Mouse (Mus musculus) lung, postnatal 0 days (tissue): Measurements from ENCODE around the gene Adcy1. TPM values are rescaled to one million over a fixed set of nuclear protein-coding genes. Genes with fewer than 3 reads are reported as not detected.

Experiments used
- ATAC-seq: fragments of 200-750 bp; cut with Nextera tagmentation; 2 replicates; pipeline ENCODE4 v1.8.0; 2017; ENCODE audit warnings: moderate library complexity
- DNase-seq: peaks from one replicate; pipeline ENCODE4 v3.0.0-alpha.2; 2016; ENCODE audit warnings: low spot score
- H3K27ac ChIP-seq: fragments of 300-500 bp; sonication (generic); 2 replicates; pipeline ENCODE4 v1.5.1; 2014; ENCODE audit warnings: antibody characterized with exemption, mild to moderate bottlenecking, low read length, mixed read lengths
- H3K27me3 ChIP-seq: fragments of 300-500 bp; sonication (generic); replicated peaks from 2 replicates; pipeline ENCODE4 v1.6.1; 2014; ENCODE audit warnings: low read length, mixed read lengths; ENCODE audit not compliant: insufficient read depth
- H3K36me3 ChIP-seq: fragments of 300-500 bp; sonication (generic); 2 replicates; pipeline ENCODE4 v1.6.1; 2014; ENCODE audit warnings: low read length, mixed read lengths; ENCODE audit not compliant: insufficient read depth
- H3K4me1 ChIP-seq: fragments of 300-500 bp; sonication (generic); 2 replicates; pipeline ENCODE4 v1.6.1; 2014; ENCODE audit warnings: antibody characterized with exemption, low read depth, low read length, mixed read lengths; ENCODE audit not compliant: insufficient read depth
- H3K4me2 ChIP-seq: fragments of 300-500 bp; sonication (generic); replicated peaks from 2 replicates; pipeline ENCODE4 v1.6.1; 2014; ENCODE audit warnings: low read depth, mild to moderate bottlenecking, low read length, moderate library complexity, mixed read lengths
- H3K4me3 ChIP-seq: fragments of 300-500 bp; sonication (generic); 2 replicates; pipeline ENCODE4 v1.5.1; 2014; ENCODE audit warnings: low read depth, low read length
- H3K9ac ChIP-seq: fragments of 300-500 bp; sonication (generic); replicated peaks from 2 replicates; pipeline ENCODE4 v1.6.1; 2014; ENCODE audit warnings: low read depth, mild to moderate bottlenecking
- H3K9me3 ChIP-seq: fragments of 300-500 bp; sonication (generic); 2 replicates; pipeline ENCODE4 v1.6.1; 2016; ENCODE audit warnings: low read length, mixed read lengths
- CTCF ChIP-seq: IDR thresholded peaks from 2 replicates; pipeline ENCODE4 v1.5.1; 2016; ENCODE audit warnings: antibody characterized with exemption, mild to moderate bottlenecking
- EP300 ChIP-seq: IDR thresholded peaks from 2 replicates; pipeline ENCODE4 v1.6.1; 2016; ENCODE audit warnings: antibody characterized with exemption, mild to moderate bottlenecking, control low read depth
- WGBS: fragments of 180-500 bp; shearing (Covaris S2); extraction: QIAGEN DNeasy Blood & Tissue Kit; methylation state at CpG from one replicate; pipeline ENCODE4 v1.1.7; 2014; 5-methylcytosine and 5-hydroxymethylcytosine counted together
- polyA plus RNA-seq: library from polyadenylated mRNA; unstranded; fragments of >200 nt; fragmentation: Nextera tagmentation; extraction: Ambion mirVana; gene quantifications from 2 replicates; pipeline ENCODE4 v1.2.1, GENCODE M21; 2015

Adcy1 gene
- polyA plus RNA-seq, 1 experiment from 2014 or later: 0.24 TPM

DNA sequence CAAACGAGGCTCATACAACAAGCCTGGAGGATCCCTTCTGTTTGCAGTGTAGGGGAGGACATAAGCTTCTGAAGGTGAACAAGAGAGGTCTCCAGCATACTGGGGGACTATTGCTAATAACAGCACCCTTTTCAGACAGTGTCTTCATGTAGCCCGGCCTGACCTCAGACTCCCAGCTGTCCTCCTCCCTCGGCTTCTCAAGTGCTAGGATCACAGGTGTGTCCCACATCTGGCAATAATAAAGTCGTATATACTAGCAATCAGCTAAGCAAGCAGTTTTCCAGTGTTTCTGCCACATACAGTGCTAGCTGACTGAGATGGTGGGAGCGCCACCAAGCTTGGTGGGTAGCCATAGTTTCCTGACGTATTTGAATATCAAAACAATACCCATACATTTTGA, 22.5 kb upstream of the Adcy1 start:
- 57% methylated on average over 6 of the region's 6 CpGs for WGBS
- ATAC-seq (no peak), DNase-seq (no peak)
- Histone ChIP-seq H3K9me3 (no peaks in the 10 kb centered on the region), H3K4me3 (no peak overlapping the region), H3K36me3 (no peaks in the 10 kb centered on the region), H3K27me3 (no peaks in the 10 kb centered on the region), H3K4me1 (no peaks in the 10 kb centered on the region), H3K4me2 (no peak overlapping the region), H3K9ac (no peak overlapping the region), H3K27ac (no peak overlapping the region)
- TF ChIP-seq CTCF: no peak
- TF ChIP-seq EP300: no peak

DNA sequence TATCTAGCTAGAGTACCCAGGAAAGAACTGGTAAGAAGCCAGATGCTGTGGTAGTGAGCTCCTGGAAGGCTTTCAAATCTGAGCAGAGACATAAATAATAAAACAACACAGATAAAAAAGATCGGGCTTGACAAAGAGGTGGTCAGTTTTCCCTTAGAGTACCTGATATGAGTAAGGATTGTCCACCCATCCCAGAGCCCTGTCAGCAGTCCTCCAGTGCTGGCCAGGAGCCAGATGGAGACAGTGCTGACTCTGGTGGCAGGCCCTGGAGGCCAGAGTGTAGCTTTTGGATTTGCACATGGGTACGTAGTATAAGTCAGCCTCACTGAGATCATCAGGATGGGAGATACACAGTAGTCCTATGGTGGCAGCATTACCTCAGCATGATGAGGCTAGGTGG, 16.1 kb upstream of the Adcy1 start:
- no peak overlapping the region for H3K4me2 ChIP-seq
- ATAC-seq (no peak), DNase-seq (no peak)
- no peaks in the 10 kb centered on the region for H3K9me3 ChIP-seq
- no peaks in the 10 kb centered on the region for H3K36me3 ChIP-seq
- no peak overlapping the region for H3K27ac ChIP-seq
- no peak overlapping the region for H3K9ac ChIP-seq
- WGBS: 82% methylated on average over 2 of the region's 2 CpGs
- no peak for TF ChIP-seq CTCF
- H3K4me3 ChIP-seq: no peak overlapping the region
- no peaks in the 10 kb centered on the region for H3K27me3 ChIP-seq
- H3K4me1 ChIP-seq: no peaks in the 10 kb centered on the region

DNA sequence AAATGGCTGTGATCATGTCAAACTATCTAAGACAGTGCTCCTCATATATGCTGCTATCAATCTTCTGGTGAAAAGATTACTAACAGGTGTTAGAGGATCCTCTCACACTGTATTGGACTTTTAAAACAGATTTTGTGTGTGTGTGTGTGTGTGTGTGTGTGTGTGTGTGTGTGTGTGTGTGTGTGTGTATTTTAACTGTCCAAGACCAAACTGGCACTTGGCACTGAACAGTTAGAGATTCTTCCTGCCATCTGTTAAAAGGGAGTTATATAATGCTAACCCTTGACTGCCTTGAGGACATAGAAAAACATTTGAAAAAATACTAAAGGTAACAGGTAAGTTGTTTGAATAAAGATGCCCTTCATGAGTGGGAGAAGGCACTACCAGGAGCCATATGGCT, 15.7 kb upstream of the Adcy1 start:
- no peaks in the 10 kb centered on the region for H3K9me3 ChIP-seq
- no peak for ATAC-seq

DNA sequence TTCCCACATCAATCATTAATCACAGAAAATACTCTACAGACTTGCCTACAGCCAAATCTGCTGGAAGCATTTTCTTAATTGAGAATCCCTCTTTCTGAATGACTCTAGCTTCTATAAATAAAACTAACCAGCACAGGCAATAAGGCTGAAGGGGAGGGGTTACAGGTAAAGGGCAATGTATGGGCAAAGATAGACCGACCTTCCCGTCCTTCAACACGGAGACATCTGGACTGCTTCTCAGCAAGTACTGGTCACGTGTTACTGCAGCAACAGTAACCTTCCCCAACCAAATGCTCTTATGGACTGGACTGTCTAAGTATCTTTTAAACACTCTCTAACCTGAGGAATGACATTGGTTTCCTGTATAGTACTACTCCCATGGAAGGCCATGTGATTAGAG, 9.6 kb upstream of the Adcy1 start:
- H3K36me3 ChIP-seq: no peaks in the 10 kb centered on the region
- no peaks in the 10 kb centered on the region for H3K9me3 ChIP-seq
- no peak for ATAC-seq
- no peak overlapping the region for H3K27ac ChIP-seq
- no peak overlapping the region for H3K9ac ChIP-seq
- H3K27me3 ChIP-seq: no peaks in the 10 kb centered on the region
- H3K4me2 ChIP-seq: no peak overlapping the region
- H3K4me1 ChIP-seq: no peaks in the 10 kb centered on the region
- DNase-seq: no peak
- H3K4me3 ChIP-seq: no peak overlapping the region
- TF ChIP-seq CTCF (no peak), EP300 (no peak)
- 89% methylated on average over 4 of the region's 4 CpGs for WGBS

More for the DNA sequence above, 15.7 kb upstream of the Adcy1 start:
- no peak for DNase-seq
- no peak overlapping the region for H3K4me3 ChIP-seq
- H3K36me3 ChIP-seq: no peaks in the 10 kb centered on the region
- TF ChIP-seq CTCF (no peak), EP300 (no peak)
- no peaks in the 10 kb centered on the region for H3K4me1 ChIP-seq
- H3K27ac ChIP-seq: no peak overlapping the region
- H3K4me2 ChIP-seq: no peak overlapping the region
- no peak overlapping the region for H3K9ac ChIP-seq
- H3K27me3 ChIP-seq: no peaks in the 10 kb centered on the region

DNA sequence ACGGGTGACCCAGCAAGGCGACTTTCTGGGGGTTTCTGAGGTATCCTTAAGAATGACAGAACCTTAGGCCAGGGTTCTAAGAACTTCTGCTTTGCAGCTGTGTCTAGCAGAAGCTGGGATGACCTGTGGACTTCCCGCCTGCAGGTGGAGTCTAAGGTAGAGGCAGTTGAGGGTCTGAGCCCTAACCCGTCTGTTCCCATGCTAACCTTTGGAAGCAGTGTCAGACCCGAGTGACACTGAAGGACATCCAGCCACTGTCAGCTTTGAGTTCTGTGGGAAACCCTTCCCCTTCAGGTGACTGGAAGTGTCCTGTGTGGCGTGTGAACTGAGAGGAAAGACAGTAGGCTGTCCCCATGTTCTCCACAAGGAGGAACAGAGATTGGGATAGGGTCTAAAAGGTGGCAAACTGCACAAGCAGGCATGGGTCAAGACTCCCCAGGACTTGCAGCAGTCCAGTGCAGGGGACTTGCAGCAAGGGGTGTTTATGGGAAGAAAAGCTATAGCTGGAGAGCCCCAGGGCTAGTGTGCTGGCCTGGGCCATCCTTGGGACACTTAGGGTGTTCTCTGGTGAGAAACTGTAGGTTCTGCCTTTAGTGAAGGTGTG, 8.5 kb upstream of the Adcy1 start:
- DNase-seq: no peak
- H3K9me3 ChIP-seq: no peaks in the 10 kb centered on the region
- 0 out of 2 replicates have a peak, but pooled peaks cover 3% of the 10 kb centered on the region for H3K27me3 ChIP-seq
- 68% methylated on average over 6 of the region's 6 CpGs for WGBS
- H3K27ac ChIP-seq: no peak overlapping the region
- ATAC-seq: no peak
- H3K4me1 ChIP-seq: no peaks in the 10 kb centered on the region
- no peaks in the 10 kb centered on the region for H3K36me3 ChIP-seq
- no peak overlapping the region for H3K4me2 ChIP-seq
- H3K4me3 ChIP-seq: no peak overlapping the region
- TF ChIP-seq CTCF (no peak), EP300 (no peak)
- no peak overlapping the region for H3K9ac ChIP-seq

DNA sequence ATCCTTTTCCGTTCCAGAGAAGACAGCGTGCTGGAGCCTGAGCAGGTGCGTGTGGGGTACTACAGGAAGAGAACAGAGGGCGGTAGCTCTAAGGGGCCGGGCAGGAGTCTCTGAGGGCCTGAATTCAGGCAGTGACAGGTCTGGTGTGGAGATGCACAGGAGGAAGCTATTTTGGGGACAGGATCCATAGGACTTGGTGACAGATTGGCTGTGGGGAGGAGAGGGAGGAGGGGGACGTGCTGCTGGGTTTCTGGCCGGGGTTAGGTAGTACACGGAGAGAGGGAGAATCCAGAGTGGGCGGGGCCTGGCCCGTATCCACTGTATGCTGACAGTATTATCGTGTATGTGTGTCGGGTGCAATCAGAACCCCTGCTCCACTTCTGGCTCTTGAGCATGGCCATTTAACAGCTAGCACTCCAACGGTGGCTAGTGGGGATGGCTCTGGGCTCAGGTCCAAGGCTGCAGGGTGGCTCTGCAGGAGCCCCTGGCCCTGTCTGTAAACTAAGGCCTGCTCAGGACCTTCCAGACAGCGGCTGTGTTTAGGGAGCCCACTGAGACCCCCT, 7.8 kb upstream of the Adcy1 start:
- Histone ChIP-seq H3K9ac (no peak overlapping the region), H3K27ac (no peak overlapping the region), H3K4me2 (no peak overlapping the region), H3K27me3 (0 out of 2 replicates have a peak, but pooled peaks cover 8% of the 10 kb centered on the region), H3K4me3 (no peak overlapping the region), H3K9me3 (no peaks in the 10 kb centered on the region), H3K4me1 (no peaks in the 10 kb centered on the region), H3K36me3 (no peaks in the 10 kb centered on the region)
- WGBS: 15% methylated on average over 14 of the region's 14 CpGs
- DNase-seq: no peak
- ATAC-seq: no peak; the same call in 1 of the 2 replicates
- no peak for TF ChIP-seq CTCF
- TF ChIP-seq EP300: no peak
